Mouse (Mus musculus): ENCODE results near the gene Oxsr1. TPM values are rescaled to one million over a fixed set of nuclear protein-coding genes. Genes with fewer than 3 reads are reported as not detected.

Gene Oxsr1
- total and polyA plus RNA-seq, 2 experiments from 2014 or later = 8.8 to 57.5 TPM

- Histone ChIP-seq H3K9me3 (ENCODE audit: low read length) (no peaks in the 10 kb centered on the region), H3K9ac (no peak overlapping the region), H3K27me3 (ENCODE audit: insufficient read depth, low read length) (no peaks in the 10 kb centered on the region), H3K4me1 (ENCODE audit: insufficient read depth) (peaks cover 8% of the 10 kb centered on the region), H3K36me3 (ENCODE audit: insufficient read depth) (peaks cover 62% of the 10 kb centered on the region), H3K4me2 (ENCODE audit: low read depth) (no peak overlapping the region), H3K4me3 (ENCODE audit: low read depth, low read length) (no peak overlapping the region), H3K27ac (ENCODE audit: low read depth, low read length) (no peak overlapping the region)
- 93% methylated on average over 8 of the region's 8 CpGs for WGBS
- TF ChIP-seq CTCF (IDR thresholded peaks at IDR 0.05; ENCODE audit: low read depth) = no peak
- no peak for ATAC-seq
- DNase-seq = no peak
These were observed 24.1 kb upstream of the Oxsr1 start for GRCm38 (mm10) chr9:119346376-119346775.

- DNase-seq (no peak), ATAC-seq (no peak)
- Histone ChIP-seq H3K27ac (ENCODE audit: low read depth, low read length) (no peak overlapping the region), H3K9ac (0 out of 2 replicates have a peak overlapping the region, but pooled peaks have one; percentile 83), H3K4me3 (ENCODE audit: low read depth, low read length) (no peak overlapping the region), H3K4me1 (ENCODE audit: insufficient read depth) (peaks cover 15% of the 10 kb centered on the region), H3K27me3 (ENCODE audit: insufficient read depth, low read length) (no peaks in the 10 kb centered on the region), H3K9me3 (ENCODE audit: low read length) (no peaks in the 10 kb centered on the region), H3K4me2 (ENCODE audit: low read depth) (0 out of 2 replicates have a peak overlapping the region, but pooled peaks have one; percentile 78), H3K36me3 (ENCODE audit: insufficient read depth) (peaks cover 40% of the 10 kb centered on the region)
- WGBS = 89% methylated on average over 7 of the region's 7 CpGs
- no peak for TF ChIP-seq CTCF (IDR thresholded peaks at IDR 0.05; ENCODE audit: low read depth)
These were observed 20.5 kb upstream of the Oxsr1 start for GRCm38 (mm10) chr9:119342728-119343127.

GRCm38 (mm10) chr9:119340909-119341816, 18.9 kb upstream of the Oxsr1 start, which contains the start of gene Myd88:
Myd88 (minus strand) TSS chr9:119341411.
- 1% methylated on average over 58 of the region's 68 CpGs for WGBS

GRCm38 (mm10) chr9:119340212-119340580, 18.0 kb upstream of the Oxsr1 start:
- H3K9ac ChIP-seq = peak overlapping the region; percentile 83
- WGBS = 5% methylated on average over 8 of the region's 8 CpGs
- peaks cover 15% of the 10 kb centered on the region for H3K36me3 ChIP-seq (ENCODE audit: insufficient read depth)

More at GRCm38 (mm10) chr9:119340909-119341816, 18.9 kb upstream of the Oxsr1 start, which contains the start of gene Myd88:
- H3K27me3 ChIP-seq (ENCODE audit: insufficient read depth, low read length) = no peaks in the 10 kb centered on the region
- H3K4me3 ChIP-seq (ENCODE audit: low read depth, low read length) = peak within 1 kb of the TSS; percentile 64
- peak within 1 kb of the TSS; percentile 83 for H3K9ac ChIP-seq
- peak within 1 kb of the TSS; percentile 78 for H3K4me2 ChIP-seq (ENCODE audit: low read depth)
- peaks cover 25% of the 10 kb centered on the region for H3K36me3 ChIP-seq (ENCODE audit: insufficient read depth)
- DNase-seq (peak; percentile 96), ATAC-seq (peak; percentile 98)
- H3K27ac ChIP-seq (ENCODE audit: low read depth, low read length) = peak within 1 kb of the TSS; percentile 85
- H3K9me3 ChIP-seq (ENCODE audit: low read length) = no peaks in the 10 kb centered on the region
- no peak for TF ChIP-seq CTCF (IDR thresholded peaks at IDR 0.05; ENCODE audit: low read depth)
- peaks cover 15% of the 10 kb centered on the region for H3K4me1 ChIP-seq (ENCODE audit: insufficient read depth)

GRCm38 (mm10) chr9:119339558-119340211, 17.5 kb upstream of the Oxsr1 start, which contains the start of gene Acaa1a:
Acaa1a (plus strand) TSS chr9:119339676.
- no peaks in the 10 kb centered on the region for H3K9me3 ChIP-seq (ENCODE audit: low read length)
- TF ChIP-seq CTCF (IDR thresholded peaks at IDR 0.05; ENCODE audit: low read depth) = peak; percentile 47
- H3K4me1 ChIP-seq (ENCODE audit: insufficient read depth) = peaks cover 15% of the 10 kb centered on the region
- H3K27ac ChIP-seq (ENCODE audit: low read depth, low read length) = peak within 1 kb of the TSS; percentile 85
- H3K4me3 ChIP-seq (ENCODE audit: low read depth, low read length) = peak within 1 kb of the TSS; percentile 64
- under 1% methylated on average over 43 of the region's 43 CpGs for WGBS
- peaks cover 11% of the 10 kb centered on the region for H3K36me3 ChIP-seq (ENCODE audit: insufficient read depth)
- no peaks in the 10 kb centered on the region for H3K27me3 ChIP-seq (ENCODE audit: insufficient read depth, low read length)
- H3K4me2 ChIP-seq (ENCODE audit: low read depth) = peak within 1 kb of the TSS; percentile 78
- no peak for ATAC-seq
- H3K9ac ChIP-seq = peak within 1 kb of the TSS; percentile 83
- DNase-seq = peak; percentile 54

More at GRCm38 (mm10) chr9:119340212-119340580, 18.0 kb upstream of the Oxsr1 start:
- Histone ChIP-seq H3K9me3 (ENCODE audit: low read length) (no peaks in the 10 kb centered on the region), H3K4me3 (ENCODE audit: low read depth, low read length) (peak overlapping the region; percentile 64), H3K4me2 (ENCODE audit: low read depth) (peak overlapping the region; percentile 78), H3K27ac (ENCODE audit: low read depth, low read length) (peak overlapping the region; percentile 85), H3K4me1 (ENCODE audit: insufficient read depth) (peaks cover 15% of the 10 kb centered on the region), H3K27me3 (ENCODE audit: insufficient read depth, low read length) (no peaks in the 10 kb centered on the region)
- no peak for TF ChIP-seq CTCF (IDR thresholded peaks at IDR 0.05; ENCODE audit: low read depth)
- ATAC-seq (no peak), DNase-seq (peak; percentile 30)

- Histone ChIP-seq H3K4me3 (ENCODE audit: low read depth, low read length) (peak overlapping the region; percentile 64; the same call in 1 of the 2 replicates), H3K27me3 (ENCODE audit: insufficient read depth, low read length) (no peaks in the 10 kb centered on the region), H3K9me3 (ENCODE audit: low read length) (no peaks in the 10 kb centered on the region), H3K27ac (ENCODE audit: low read depth, low read length) (no peak overlapping the region), H3K36me3 (ENCODE audit: insufficient read depth) (peaks cover 8% of the 10 kb centered on the region), H3K4me2 (ENCODE audit: low read depth) (peak overlapping the region; percentile 78), H3K9ac (peak overlapping the region; percentile 83; the same call in 1 of the 2 replicates), H3K4me1 (ENCODE audit: insufficient read depth) (peaks cover 15% of the 10 kb centered on the region)
- DNase-seq = no peak
- 53% methylated on average over 7 of the region's 7 CpGs for WGBS
- ATAC-seq = no peak
- TF ChIP-seq CTCF (IDR thresholded peaks at IDR 0.05; ENCODE audit: low read depth) = no peak
These were observed 16.9 kb upstream of the Oxsr1 start for GRCm38 (mm10) chr9:119339106-119339505.

Data from forebrain, postnatal 0 days (tissue).